Mouse (Mus musculus): ENCODE results near the gene Emilin1.
"Not testable (repeated sequence)": the region's sequence is repeated elsewhere in the genome, so short reads cannot be mapped to it uniquely, and the experiment has no call there.

The Emilin1 gene

GRCm38 (mm10) chr5:30913060-30913841, at the start of gene Emilin1:
Emilin1 (plus strand) TSS chr5:30913402.
- Histone ChIP-seq H3K27me3 (ENCODE audit: control insufficient read depth, insufficient read depth, low read length, poor library complexity, severe bottlenecking) (no peaks in the 10 kb centered on the region), H3K36me3 (ENCODE audit: control insufficient read depth, insufficient read depth, low read length, poor library complexity, severe bottlenecking) (no peaks in the 10 kb centered on the region)
- DNase-seq (ENCODE audit: low read depth, low spot score), result no peak

- H3K27me3 ChIP-seq (ENCODE audit: control insufficient read depth, insufficient read depth, low read length, poor library complexity, severe bottlenecking), result no peaks in the 10 kb centered on the region
Measured at GRCm38 (mm10) chr5:30863852-30864251, 49.4 kb upstream of the Emilin1 start.

GRCm38 (mm10) chr5:30864322-30864721, 48.9 kb upstream of the Emilin1 start:
- no peak for DNase-seq (ENCODE audit: low read depth, low spot score)
- Histone ChIP-seq H3K36me3 (ENCODE audit: control insufficient read depth, insufficient read depth, low read length, poor library complexity, severe bottlenecking) (no peaks in the 10 kb centered on the region), H3K27me3 (ENCODE audit: control insufficient read depth, insufficient read depth, low read length, poor library complexity, severe bottlenecking) (no peaks in the 10 kb centered on the region)

More at GRCm38 (mm10) chr5:30863852-30864251, 49.4 kb upstream of the Emilin1 start:
- peak; percentile 13 for DNase-seq (ENCODE audit: low read depth, low spot score)
- H3K36me3 ChIP-seq (ENCODE audit: control insufficient read depth, insufficient read depth, low read length, poor library complexity, severe bottlenecking), result no peaks in the 10 kb centered on the region

GRCm38 (mm10) chr5:30866871-30867270, 46.3 kb upstream of the Emilin1 start:
- Histone ChIP-seq H3K36me3 (ENCODE audit: control insufficient read depth, insufficient read depth, low read length, poor library complexity, severe bottlenecking) (peaks cover 3% of the 10 kb centered on the region; the same call in 1 of the 2 replicates), H3K27me3 (ENCODE audit: control insufficient read depth, insufficient read depth, low read length, poor library complexity, severe bottlenecking) (no peaks in the 10 kb centered on the region)
- peak; percentile 61 for DNase-seq (ENCODE audit: low read depth, low spot score)

- no peak for DNase-seq (ENCODE audit: low read depth, low spot score)
- Histone ChIP-seq H3K36me3 (ENCODE audit: control insufficient read depth, insufficient read depth, low read length, poor library complexity, severe bottlenecking) (peaks cover 6% of the 10 kb centered on the region), H3K27me3 (ENCODE audit: control insufficient read depth, insufficient read depth, low read length, poor library complexity, severe bottlenecking) (no peaks in the 10 kb centered on the region)
Measured at GRCm38 (mm10) chr5:30867712-30868111, 45.5 kb upstream of the Emilin1 start, which contains the start of gene Tmem214. Tmem214 (plus strand) TSS chr5:30868012.

GRCm38 (mm10) chr5:30868981-30869380, 44.2 kb upstream of the Emilin1 start:
- DNase-seq (ENCODE audit: low read depth, low spot score), result no peak
- H3K36me3 ChIP-seq (ENCODE audit: control insufficient read depth, insufficient read depth, low read length, poor library complexity, severe bottlenecking), result peaks cover 10% of the 10 kb centered on the region
- no peaks in the 10 kb centered on the region for H3K27me3 ChIP-seq (ENCODE audit: control insufficient read depth, insufficient read depth, low read length, poor library complexity, severe bottlenecking)

- Histone ChIP-seq H3K27me3 (ENCODE audit: control insufficient read depth, insufficient read depth, low read length, poor library complexity, severe bottlenecking) (no peaks in the 10 kb centered on the region), H3K36me3 (ENCODE audit: control insufficient read depth, insufficient read depth, low read length, poor library complexity, severe bottlenecking) (peaks cover 10% of the 10 kb centered on the region)
- peak; percentile 89 for DNase-seq (ENCODE audit: low read depth, low spot score)
Measured at GRCm38 (mm10) chr5:30869405-30870130, 43.6 kb upstream of the Emilin1 start.

- Histone ChIP-seq H3K36me3 (ENCODE audit: control insufficient read depth, insufficient read depth, low read length, poor library complexity, severe bottlenecking) (peaks cover 10% of the 10 kb centered on the region), H3K27me3 (ENCODE audit: control insufficient read depth, insufficient read depth, low read length, poor library complexity, severe bottlenecking) (no peaks in the 10 kb centered on the region)
- no peak for DNase-seq (ENCODE audit: low read depth, low spot score)
Measured at GRCm38 (mm10) chr5:30870131-30870406, 43.1 kb upstream of the Emilin1 start.

- Histone ChIP-seq H3K36me3 (ENCODE audit: control insufficient read depth, insufficient read depth, low read length, poor library complexity, severe bottlenecking) (peaks cover 14% of the 10 kb centered on the region), H3K27me3 (ENCODE audit: control insufficient read depth, insufficient read depth, low read length, poor library complexity, severe bottlenecking) (no peaks in the 10 kb centered on the region)
- DNase-seq (ENCODE audit: low read depth, low spot score), result no peak
Measured at GRCm38 (mm10) chr5:30872574-30872973, 40.6 kb upstream of the Emilin1 start.

- peaks cover 14% of the 10 kb centered on the region for H3K36me3 ChIP-seq (ENCODE audit: control insufficient read depth, insufficient read depth, low read length, poor library complexity, severe bottlenecking)
Measured at GRCm38 (mm10) chr5:30874365-30874764, 38.8 kb upstream of the Emilin1 start.

GRCm38 (mm10) chr5:30878616-30879015, 34.6 kb upstream of the Emilin1 start:
- Histone ChIP-seq H3K36me3 (ENCODE audit: control insufficient read depth, insufficient read depth, low read length, poor library complexity, severe bottlenecking) (peaks cover 4% of the 10 kb centered on the region), H3K27me3 (ENCODE audit: control insufficient read depth, insufficient read depth, low read length, poor library complexity, severe bottlenecking) (no peaks in the 10 kb centered on the region)
- no peak for DNase-seq (ENCODE audit: low read depth, low spot score)

More at GRCm38 (mm10) chr5:30874365-30874764, 38.8 kb upstream of the Emilin1 start:
- no peaks in the 10 kb centered on the region for H3K27me3 ChIP-seq (ENCODE audit: control insufficient read depth, insufficient read depth, low read length, poor library complexity, severe bottlenecking)
- DNase-seq (ENCODE audit: low read depth, low spot score), result no peak

GRCm38 (mm10) chr5:30879347-30879943, 33.8 kb upstream of the Emilin1 start:
- no peak for DNase-seq (ENCODE audit: low read depth, low spot score)
- no peaks in the 10 kb centered on the region for H3K27me3 ChIP-seq (ENCODE audit: control insufficient read depth, insufficient read depth, low read length, poor library complexity, severe bottlenecking)
- peaks cover 3% of the 10 kb centered on the region for H3K36me3 ChIP-seq (ENCODE audit: control insufficient read depth, insufficient read depth, low read length, poor library complexity, severe bottlenecking)

- not testable (repeated sequence) for DNase-seq (ENCODE audit: low read depth, low spot score); H3K27me3 ChIP-seq (ENCODE audit: control insufficient read depth, insufficient read depth, low read length, poor library complexity, severe bottlenecking); H3K36me3 ChIP-seq (ENCODE audit: control insufficient read depth, insufficient read depth, low read length, poor library complexity, severe bottlenecking)
Measured at GRCm38 (mm10) chr5:30881839-30882238, 31.4 kb upstream of the Emilin1 start.

GRCm38 (mm10) chr5:30886209-30886608, 27.0 kb upstream of the Emilin1 start:
- Histone ChIP-seq H3K36me3 (ENCODE audit: control insufficient read depth, insufficient read depth, low read length, poor library complexity, severe bottlenecking) (no peaks in the 10 kb centered on the region), H3K27me3 (ENCODE audit: control insufficient read depth, insufficient read depth, low read length, poor library complexity, severe bottlenecking) (no peaks in the 10 kb centered on the region)
- no peak for DNase-seq (ENCODE audit: low read depth, low spot score)

- DNase-seq (ENCODE audit: low read depth, low spot score), result no peak
- Histone ChIP-seq H3K36me3 (ENCODE audit: control insufficient read depth, insufficient read depth, low read length, poor library complexity, severe bottlenecking) (no peaks in the 10 kb centered on the region), H3K27me3 (ENCODE audit: control insufficient read depth, insufficient read depth, low read length, poor library complexity, severe bottlenecking) (no peaks in the 10 kb centered on the region)
Measured at GRCm38 (mm10) chr5:30886731-30887130, 26.5 kb upstream of the Emilin1 start.
